Mouse (Mus musculus): ENCODE measurements at regions not wholly inside any gene's neighbourhood (a gene's known extent, or its start where the extent isn't known, plus 50 kb on each side); places are given as distances from the start of the nearest gene placed in this dataset.

- DNase-seq: peak in 1 of 2 experiments; percentile 25
These were observed 792.2 kb upstream of the Got2 start for GRCm38 (mm10) chr8:96680416-96681027.

DNA sequence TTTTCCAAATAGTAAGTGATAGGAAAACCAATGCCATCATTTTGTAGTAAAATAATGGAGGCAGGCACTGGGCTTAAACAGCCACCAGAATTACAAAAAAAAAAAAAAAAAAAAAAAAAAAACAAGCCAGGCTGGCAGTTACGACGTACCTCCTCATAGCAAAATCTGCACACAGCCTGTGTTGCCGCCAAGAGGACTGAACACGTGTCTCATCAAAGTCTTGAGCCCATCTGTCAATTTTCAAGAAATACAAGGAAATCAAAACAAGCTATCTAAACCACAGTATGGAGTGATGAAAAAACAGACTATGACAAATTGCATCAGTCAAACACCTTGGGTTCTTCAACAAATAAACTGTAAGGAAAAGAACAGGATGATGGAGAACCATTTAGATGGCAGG lies 791.2 kb upstream of the Got2 start:
- DNase-seq: no peak

DNA sequence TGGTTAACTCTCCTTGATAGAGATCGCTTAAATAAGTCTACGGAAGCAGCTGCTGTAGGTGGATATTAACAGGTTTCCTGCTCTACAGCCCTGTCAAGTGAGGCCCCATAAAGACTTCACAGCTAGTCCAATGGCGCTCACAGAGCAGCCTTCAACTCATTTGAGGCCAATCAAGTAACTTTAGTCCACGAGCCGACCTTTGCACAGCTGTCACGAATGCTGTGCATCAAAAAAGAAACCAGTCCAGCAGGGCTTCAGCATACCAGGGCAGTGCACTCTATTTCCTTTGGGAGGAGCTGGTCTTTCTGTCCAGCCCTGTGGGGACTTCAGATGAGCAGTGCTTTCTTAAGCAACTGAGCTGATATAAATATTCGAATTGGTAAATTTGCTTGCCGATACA lies 786.4 kb upstream of the Got2 start:
- DNase-seq: no peak

- DNase-seq: no peak
These were observed 768.3 kb upstream of the Got2 start for GRCm38 (mm10) chr8:96656495-96657279.

DNA sequence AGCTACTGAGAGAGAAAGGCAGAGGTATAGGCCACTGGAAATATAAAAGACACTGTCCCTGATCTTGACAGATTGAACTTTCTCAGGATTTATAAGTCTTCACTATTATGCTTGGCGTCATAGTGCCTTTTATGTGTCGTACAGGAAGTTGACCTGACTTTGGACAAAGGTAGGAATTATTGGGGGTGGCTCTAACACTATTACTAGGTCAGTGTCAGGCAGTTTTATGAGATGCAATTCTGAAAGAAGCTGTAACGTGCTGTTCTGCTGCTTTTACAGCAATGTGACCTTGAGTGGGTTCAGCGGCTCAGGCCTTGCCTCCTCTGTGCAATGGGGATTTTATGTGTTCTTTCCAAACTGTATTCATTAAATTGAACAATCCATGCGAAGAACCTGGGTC lies 759.4 kb upstream of the Got2 start:
- no peak for DNase-seq
